In genomic region chr6:54126225-54126992, GRCm38 (mm10) we compare ENCODE assay signal across 11 mouse cellular contexts.
DNase-seq lines count a peak whose midpoint lies in the region; ATAC-seq and TF ChIP-seq lines count a peak whose summit lies in the region.
"Had no signal": no experiment of that assay in that cellular context is flagged by ENCODE, and none has a peak within 500 bp of the region (broad histone marks: within the 10 kb centered on the region; RNA-seq: fewer than 3 reads in every experiment).

No protein-coding gene starts in this region.

- H3K27me3 ChIP-seq in embryonic facial prominence, embryonic 14.5 days (replicated peaks; ENCODE audit: control insufficient read depth, insufficient read depth, low read length) = no peaks in the 10 kb centered on the region
- H3K27me3 ChIP-seq in embryonic facial prominence, embryonic 10.5 days (replicated peaks; ENCODE audit: low read depth, poor library complexity, severe bottlenecking) = no peaks in the 10 kb centered on the region
- no peaks in the 10 kb centered on the region for H3K27me3 ChIP-seq in hindbrain, postnatal 0 days (ENCODE audit: insufficient read depth, low read length)
- no peaks in the 10 kb centered on the region for H3K27me3 ChIP-seq in intestine, postnatal 0 days (replicated peaks; ENCODE audit: control insufficient read depth, insufficient read depth, low read length)
- H3K27me3 ChIP-seq: heart, embryonic 15.5 days had no signal

- WGBS in embryonic facial prominence, embryonic 14.5 days = 70% methylated on average over 9 of the region's 9 CpGs
- 84% methylated on average over 9 of the region's 9 CpGs for WGBS in embryonic facial prominence, embryonic 10.5 days
- WGBS in hindbrain, postnatal 0 days = 52% methylated on average over 9 of the region's 9 CpGs
- WGBS in intestine, postnatal 0 days = 85% methylated on average over 9 of the region's 9 CpGs

- no peak for ATAC-seq in embryonic facial prominence, embryonic 14.5 days (ENCODE audit: low read depth)
- peak; percentile 77 for ATAC-seq in hindbrain, postnatal 0 days
- no peak for ATAC-seq in intestine, postnatal 0 days

- intact Hi-C loops in gastrocnemius, postnatal 36 days (cut with DNase I) = no loop called here

- TF ChIP-seq CTCF in hindbrain, postnatal 0 days (IDR thresholded peaks at IDR 0.05; ENCODE audit: low read depth) = no peak
- no peak for TF ChIP-seq CTCF in intestine, postnatal 0 days (IDR thresholded peaks at IDR 0.05; ENCODE audit: low read depth)

- H3K4me1 ChIP-seq in embryonic facial prominence, embryonic 14.5 days (ENCODE audit: control insufficient read depth, insufficient read depth, low read length) = no peaks in the 10 kb centered on the region
- no peaks in the 10 kb centered on the region for H3K4me1 ChIP-seq in embryonic facial prominence, embryonic 10.5 days
- peaks cover 9% of the 10 kb centered on the region; the same call in 1 of the 2 replicates for H3K4me1 ChIP-seq in hindbrain, postnatal 0 days (ENCODE audit: insufficient read depth, low read length)
- 0 out of 2 replicates have a peak, but pooled peaks cover 15% of the 10 kb centered on the region for H3K4me1 ChIP-seq in intestine, postnatal 0 days (replicated peaks; ENCODE audit: control insufficient read depth, insufficient read depth, low read length)

- H3K9me3 ChIP-seq in embryonic facial prominence, embryonic 14.5 days (ENCODE audit: control insufficient read depth, low read length) = no peaks in the 10 kb centered on the region
- H3K9me3 ChIP-seq in embryonic facial prominence, embryonic 10.5 days = no peaks in the 10 kb centered on the region
- no peaks in the 10 kb centered on the region for H3K9me3 ChIP-seq in hindbrain, postnatal 0 days (ENCODE audit: low read length)
- no peaks in the 10 kb centered on the region for H3K9me3 ChIP-seq in intestine, postnatal 0 days (ENCODE audit: control insufficient read depth)
- H3K9me3 ChIP-seq: heart, embryonic 15.5 days had no signal

- H3K27ac ChIP-seq in embryonic facial prominence, embryonic 14.5 days (replicated peaks; ENCODE audit: low read depth, low read length) = no peak overlapping the region
- H3K27ac ChIP-seq in embryonic facial prominence, embryonic 10.5 days (replicated peaks) = no peak overlapping the region
- peak overlapping the region; percentile 46; the same call in 1 of the 2 replicates for H3K27ac ChIP-seq in hindbrain, postnatal 0 days
- H3K27ac ChIP-seq in intestine, postnatal 0 days (ENCODE audit: low read depth, low read length) = no peak overlapping the region
- H3K27ac ChIP-seq: heart, embryonic 15.5 days; liver, embryonic 14.5 days had no signal

- peak; percentile 65 for DNase-seq in embryonic facial prominence, embryonic 14.5 days (ENCODE audit: low spot score)
- no peak for DNase-seq in embryonic facial prominence, embryonic 10.5 days (ENCODE audit: low spot score)
- DNase-seq in right cerebral cortex, adult 18-20 months = peak; percentile 34
- DNase-seq in right cerebral cortex, postnatal 25 days = no peak
- peak; percentile 88 for DNase-seq in hindbrain, postnatal 0 days (ENCODE audit: low spot score)
- peak; percentile 46 for DNase-seq in telencephalon, adult 2 months (ENCODE audit: low read depth, low spot score)
- no peak for DNase-seq in gastrocnemius, postnatal 36 days
- DNase-seq: kidney, postnatal 36 days had no signal

- H3K4me2 ChIP-seq in embryonic facial prominence, embryonic 14.5 days (ENCODE audit: low read depth, low read length) = no peak overlapping the region
- no peak overlapping the region for H3K4me2 ChIP-seq in hindbrain, postnatal 0 days (ENCODE audit: low read depth, low read length)
- H3K4me2 ChIP-seq in intestine, postnatal 0 days (replicated peaks; ENCODE audit: low read depth) = no peak overlapping the region
- H3K4me2 ChIP-seq: heart, embryonic 15.5 days had no signal

- no peak overlapping the region for H3K4me3 ChIP-seq in embryonic facial prominence, embryonic 14.5 days (ENCODE audit: low read depth, low read length)
- no peak overlapping the region for H3K4me3 ChIP-seq in embryonic facial prominence, embryonic 10.5 days
- H3K4me3 ChIP-seq in hindbrain, postnatal 0 days (ENCODE audit: low read length) = no peak overlapping the region
- H3K4me3 ChIP-seq in intestine, postnatal 0 days (ENCODE audit: low read depth, low read length) = no peak overlapping the region
- H3K4me3 ChIP-seq: heart, embryonic 15.5 days had no signal

- no peak overlapping the region for H3K9ac ChIP-seq in embryonic facial prominence, embryonic 14.5 days (ENCODE audit: low read depth, low read length)
- no peak overlapping the region for H3K9ac ChIP-seq in hindbrain, postnatal 0 days (replicated peaks; ENCODE audit: low read length)
- no peak overlapping the region for H3K9ac ChIP-seq in intestine, postnatal 0 days (ENCODE audit: low read depth, low read length)
- H3K9ac ChIP-seq: heart, embryonic 15.5 days; liver, embryonic 14.5 days had no signal

- no peaks in the 10 kb centered on the region for H3K36me3 ChIP-seq in embryonic facial prominence, embryonic 14.5 days (ENCODE audit: control insufficient read depth, insufficient read depth, low read length)
- H3K36me3 ChIP-seq in embryonic facial prominence, embryonic 10.5 days (replicated peaks) = no peaks in the 10 kb centered on the region
- no peaks in the 10 kb centered on the region for H3K36me3 ChIP-seq in hindbrain, postnatal 0 days (ENCODE audit: insufficient read depth, low read length)
- no peaks in the 10 kb centered on the region for H3K36me3 ChIP-seq in intestine, postnatal 0 days (ENCODE audit: control insufficient read depth, insufficient read depth)
- H3K36me3 ChIP-seq: heart, embryonic 15.5 days had no signal

Comparison
In these comparisons a context has a peak if more than half of its experiments do, and no peak if none do; other contexts are left out.
1. DNase-seq: peak in embryonic facial prominence, embryonic 14.5 days (single experiment), right cerebral cortex, adult 18-20 months (single experiment), hindbrain, postnatal 0 days (single experiment) and telencephalon, adult 2 months (single experiment); none in embryonic facial prominence, embryonic 10.5 days (single experiment), right cerebral cortex, postnatal 25 days (single experiment) and gastrocnemius, postnatal 36 days (0 of 2).